Mouse (Mus musculus): ENCODE data around the gene Zfp319.

GRCm38 (mm10) chr8:95374429-95374828 is 42.7 kb upstream of the Zfp319 start:
- TF ChIP-seq HCFC1 (IDR thresholded peaks at IDR 0.05; ENCODE audit: borderline replicate concordance, insufficient read depth, low read length), result no peak
- no peak for TF ChIP-seq ZNF384 (IDR thresholded peaks at IDR 0.05; ENCODE audit: low read depth, low read length)
- no peak for TF ChIP-seq MAFK (IDR thresholded peaks at IDR 0.05; ENCODE audit: insufficient read depth, low read depth, low read length)

Measured in ES-E14 (cell line).